Mouse (Mus musculus): ENCODE data around the gene Anapc7.
"Not testable (repeated sequence)": the region's sequence is repeated elsewhere in the genome, so short reads cannot be mapped to it uniquely, and the experiment has no call there.

Anapc7 gene

GRCm38 (mm10) chr5:122405537-122405936 is 16.0 kb upstream of the Anapc7 start:
- no peak for DNase-seq (ENCODE audit: low read depth, low spot score)

GRCm38 (mm10) chr5:122409692-122410645 is 11.5 kb upstream of the Anapc7 start:
- DNase-seq (ENCODE audit: low read depth, low spot score), result no peak

GRCm38 (mm10) chr5:122411892-122412291 is 9.6 kb upstream of the Anapc7 start:
- DNase-seq (ENCODE audit: low read depth, low spot score), result no peak

- no peak for DNase-seq (ENCODE audit: low read depth, low spot score)
Measured at GRCm38 (mm10) chr5:122412826-122413225, 8.7 kb upstream of the Anapc7 start.

- no peak for DNase-seq (ENCODE audit: low read depth, low spot score)
Measured at GRCm38 (mm10) chr5:122414351-122414750, 7.1 kb upstream of the Anapc7 start.

- DNase-seq (ENCODE audit: low read depth, low spot score), result no peak
Measured at GRCm38 (mm10) chr5:122415465-122415864, 6.0 kb upstream of the Anapc7 start.

- DNase-seq (ENCODE audit: low read depth, low spot score), result not testable (repeated sequence)
Measured at GRCm38 (mm10) chr5:122420676-122421075, 817 bp upstream of the Anapc7 start.

- DNase-seq (ENCODE audit: low read depth, low spot score), result peak; percentile 90
Measured at GRCm38 (mm10) chr5:122422071-122422964, 825 bp downstream of the Anapc7 start.

- DNase-seq (ENCODE audit: low read depth, low spot score), result no peak
Measured at GRCm38 (mm10) chr5:122423083-122423482, 1.6 kb downstream of the Anapc7 start.

GRCm38 (mm10) chr5:122425550-122425949 is 4.1 kb downstream of the Anapc7 start:
- DNase-seq (ENCODE audit: low read depth, low spot score), result no peak

GRCm38 (mm10) chr5:122430036-122430775 is 8.7 kb downstream of the Anapc7 start:
- no peak for DNase-seq (ENCODE audit: low read depth, low spot score)

GRCm38 (mm10) chr5:122431221-122431620 is 9.7 kb downstream of the Anapc7 start:
- no peak for DNase-seq (ENCODE audit: low read depth, low spot score)

GRCm38 (mm10) chr5:122434541-122434940 is 13.0 kb downstream of the Anapc7 start:
- no peak for DNase-seq (ENCODE audit: low read depth, low spot score)

- no peak for DNase-seq (ENCODE audit: low read depth, low spot score)
Measured at GRCm38 (mm10) chr5:122439400-122440094, 18.1 kb downstream of the Anapc7 start.

GRCm38 (mm10) chr5:122440095-122440630 is 18.7 kb downstream of the Anapc7 start:
- no peak for DNase-seq (ENCODE audit: low read depth, low spot score)

- DNase-seq (ENCODE audit: low read depth, low spot score), result no peak
Measured at GRCm38 (mm10) chr5:122444492-122444891, 23.0 kb downstream of the Anapc7 start.

- DNase-seq (ENCODE audit: low read depth, low spot score), result no peak
Measured at GRCm38 (mm10) chr5:122445051-122445610, 23.6 kb downstream of the Anapc7 start.

- no peak for DNase-seq (ENCODE audit: low read depth, low spot score)
Measured at GRCm38 (mm10) chr5:122447857-122448256, 26.4 kb downstream of the Anapc7 start.

- no peak for DNase-seq (ENCODE audit: low read depth, low spot score)
Measured at GRCm38 (mm10) chr5:122448869-122449268, 27.4 kb downstream of the Anapc7 start.

- peak; percentile 35 for DNase-seq (ENCODE audit: low read depth, low spot score)
Measured at GRCm38 (mm10) chr5:122449946-122450345, 28.5 kb downstream of the Anapc7 start.

Data from mesoderm, embryonic 11.5 days (tissue).